Mouse (Mus musculus) G1E (cell line): Measurements from ENCODE around the gene F7. TPM values are rescaled to one million over a fixed set of nuclear protein-coding genes. Genes with fewer than 3 reads are reported as not detected.

Source experiments
- ATAC-seq: 2 replicates; pipeline ENCODE4 v1.8.0; 2016; ENCODE audit warnings: mild to moderate bottlenecking; ENCODE audit not compliant: insufficient number of reproducible peaks, poor library complexity, low FRiP score, severe bottlenecking; ENCODE audit errors: extremely low read depth
- DNase-seq: peaks from one replicate; pipeline ENCODE4 v3.0.0; 2012; ENCODE audit warnings: low spot score
- H3K27me3 ChIP-seq: 2 replicates; pipeline ENCODE4 v1.6.1; 2012; ENCODE audit warnings: mild to moderate bottlenecking, low read length, inconsistent platforms; ENCODE audit not compliant: insufficient read depth
- H3K36me3 ChIP-seq: replicated peaks from 2 replicates; pipeline ENCODE3; 2012; ENCODE audit warnings: mild to moderate bottlenecking, inconsistent platforms
- H3K4me1 ChIP-seq: 2 replicates; pipeline ENCODE4 v1.6.1; 2012; ENCODE audit warnings: low read depth, low read length, inconsistent platforms, mixed read lengths; ENCODE audit not compliant: insufficient read depth
- H3K4me3 ChIP-seq: 2 replicates; pipeline ENCODE4 v1.5.1; 2012; ENCODE audit warnings: low read depth, mild to moderate bottlenecking, inconsistent platforms, low read length, moderate library complexity, mixed read lengths
- H3K9me3 ChIP-seq: replicated peaks from 2 replicates; pipeline ENCODE4 v1.6.1; 2012; ENCODE audit warnings: inconsistent platforms
- CTCF ChIP-seq: IDR thresholded peaks from 2 replicates; pipeline ENCODE4 v1.5.1; 2012; ENCODE audit warnings: low read depth, low read length, inconsistent platforms, mixed read lengths
- GATA1 ChIP-seq: IDR thresholded peaks from 2 replicates; pipeline ENCODE4 v1.6.1; 2012; ENCODE audit warnings: borderline replicate concordance, low read length, inconsistent platforms, mixed read lengths
- GATA2 ChIP-seq: IDR thresholded peaks from 2 replicates; pipeline ENCODE4 v1.6.1; 2012; ENCODE audit warnings: low read depth, low read length, inconsistent platforms, borderline replicate concordance
- POLR2AphosphoS5 ChIP-seq: IDR thresholded peaks from 2 replicates; pipeline ENCODE4 v1.6.1; 2012; ENCODE audit warnings: low read depth, low read length, inconsistent platforms; ENCODE audit not compliant: insufficient replicate concordance
- TAL1 ChIP-seq: conservative IDR thresholded peaks from 2 replicates; pipeline ENCODE4 v1.6.1; 2012; ENCODE audit warnings: low read depth, low read length, inconsistent platforms, mixed read lengths
- polyA plus RNA-seq: library from polyadenylated mRNA; stranded (reverse); fragments of >175 nt; gene quantifications from 2 replicates; pipeline ENCODE4 v1.2.3, GENCODE M21; 2012
- total RNA-seq, 2 experiments: library from RNA; stranded (forward) in 1 of 2; stranded (reverse) in 1 of 2; fragments of 200-1000 nt in 1 of 2; fragments of >200 nt in 1 of 2; fragmentation: Nextera tagmentation in 1 of 2; gene quantifications; 2 replicates each; pipeline ENCODE4 v1.2.3; 2014 to 2017

The F7 gene
- not detected in 2 replicates for total RNA-seq (2014; fragmentation: Nextera tagmentation)
- 0.05 TPM in 1 of 2 replicates, not detected in the other for total RNA-seq (2017)
- polyA plus RNA-seq, result 0.04 TPM in 1 of 2 replicates, not detected in the other

GRCm38 (mm10) chr8:13025487-13026224 lies at the start of gene F7:
F7 (plus strand) TSS chr8:13026034.
- Histone ChIP-seq H3K36me3 (no peaks in the 10 kb centered on the region), H3K4me1 (no peaks in the 10 kb centered on the region), H3K27me3 (peaks cover 17% of the 10 kb centered on the region), H3K4me3 (no peak within 1 kb of the TSS), H3K9me3 (no peaks in the 10 kb centered on the region)
- no peak for ATAC-seq
- DNase-seq, result no peak
- TF ChIP-seq CTCF (no peak), GATA1 (no peak), GATA2 (no peak), TAL1 (no peak), POLR2AphosphoS5 (no peak)

- TF ChIP-seq CTCF, result no peak
- no peak for TF ChIP-seq GATA1
- TF ChIP-seq POLR2AphosphoS5, result no peak
- no peak for TF ChIP-seq GATA2
- TF ChIP-seq TAL1, result no peak
- Histone ChIP-seq H3K27me3 (peaks cover 21% of the 10 kb centered on the region), H3K36me3 (no peaks in the 10 kb centered on the region), H3K4me3 (no peak overlapping the region), H3K4me1 (no peaks in the 10 kb centered on the region), H3K9me3 (no peaks in the 10 kb centered on the region)
- DNase-seq (no peak), ATAC-seq (no peak)
Measured at GRCm38 (mm10) chr8:12976290-12976689, 49.5 kb upstream of the F7 start.

- no peaks in the 10 kb centered on the region for H3K36me3 ChIP-seq
- H3K4me3 ChIP-seq, result no peak overlapping the region
- no peaks in the 10 kb centered on the region for H3K4me1 ChIP-seq
- TF ChIP-seq CTCF (no peak), TAL1 (no peak), GATA2 (no peak), GATA1 (no peak)
- DNase-seq (no peak), ATAC-seq (no peak)
- H3K9me3 ChIP-seq, result no peaks in the 10 kb centered on the region
- peaks cover 21% of the 10 kb centered on the region for H3K27me3 ChIP-seq
Measured at GRCm38 (mm10) chr8:12976723-12977122, 49.1 kb upstream of the F7 start.

- Histone ChIP-seq H3K36me3 (no peaks in the 10 kb centered on the region), H3K9me3 (no peaks in the 10 kb centered on the region), H3K4me3 (no peak overlapping the region), H3K27me3 (peaks cover 21% of the 10 kb centered on the region), H3K4me1 (no peaks in the 10 kb centered on the region)
- DNase-seq, result no peak
- ATAC-seq, result no peak
- no peak for TF ChIP-seq CTCF
- TF ChIP-seq POLR2AphosphoS5, result no peak
- no peak for TF ChIP-seq GATA2
- no peak for TF ChIP-seq TAL1
- TF ChIP-seq GATA1, result no peak
Measured at GRCm38 (mm10) chr8:12977325-12977724, 48.5 kb upstream of the F7 start.

- DNase-seq (no peak), ATAC-seq (no peak)
- TF ChIP-seq GATA2 (no peak), GATA1 (no peak), TAL1 (no peak), CTCF (no peak), POLR2AphosphoS5 (no peak)
- Histone ChIP-seq H3K4me1 (no peaks in the 10 kb centered on the region), H3K36me3 (no peaks in the 10 kb centered on the region), H3K4me3 (no peak overlapping the region), H3K27me3 (peaks cover 21% of the 10 kb centered on the region), H3K9me3 (no peaks in the 10 kb centered on the region)
Measured at GRCm38 (mm10) chr8:12978308-12978707, 47.5 kb upstream of the F7 start.

- no peaks in the 10 kb centered on the region for H3K4me1 ChIP-seq
- H3K36me3 ChIP-seq, result no peaks in the 10 kb centered on the region
Measured at GRCm38 (mm10) chr8:12978726-12979125, 47.1 kb upstream of the F7 start.

More at GRCm38 (mm10) chr8:12978726-12979125, 47.1 kb upstream of the F7 start:
- no peaks in the 10 kb centered on the region for H3K9me3 ChIP-seq
- ATAC-seq (no peak), DNase-seq (peak; percentile 72)
- peaks cover 21% of the 10 kb centered on the region for H3K27me3 ChIP-seq
- no peak overlapping the region for H3K4me3 ChIP-seq
- TF ChIP-seq CTCF (peak; percentile 55), TAL1 (no peak)
